Mouse (Mus musculus) hindbrain, embryonic 16.5 days (tissue): ENCODE measurements around the gene Psenen. TPM values are rescaled to one million over a fixed set of nuclear protein-coding genes. Genes with fewer than 3 reads are reported as not detected.

Source experiments
- ATAC-seq: fragments of 200-750 bp; cut with Nextera tagmentation; 2 replicates; pipeline ENCODE4 v1.8.0; 2017; ENCODE audit warnings: moderate TSS enrichment, moderate library complexity
- H3K27ac ChIP-seq: fragments of 300-500 bp; sonication (generic); 2 replicates; pipeline ENCODE4 v1.5.1; 2014; ENCODE audit warnings: low read depth, mild to moderate bottlenecking, control low read depth, low read length, moderate library complexity
- H3K27me3 ChIP-seq: fragments of 300-500 bp; sonication (generic); replicated peaks from 2 replicates; pipeline ENCODE4 v1.6.1; 2014; ENCODE audit warnings: low read length; ENCODE audit not compliant: control insufficient read depth, insufficient read depth
- H3K36me3 ChIP-seq: fragments of 300-500 bp; sonication (generic); 2 replicates; pipeline ENCODE4 v1.6.1; 2014; ENCODE audit warnings: mild to moderate bottlenecking, low read length, moderate library complexity, mixed read lengths; ENCODE audit not compliant: control insufficient read depth, insufficient read depth
- H3K4me1 ChIP-seq: fragments of 300-500 bp; sonication (generic); 2 replicates; pipeline ENCODE4 v1.6.1; 2014; ENCODE audit warnings: low read depth, low read length; ENCODE audit not compliant: control insufficient read depth, insufficient read depth
- H3K4me2 ChIP-seq: fragments of 300-500 bp; sonication (generic); 2 replicates; pipeline ENCODE4 v1.6.1; 2014; ENCODE audit warnings: mild to moderate bottlenecking, low read length, control low read depth, moderate library complexity
- H3K4me3 ChIP-seq: fragments of 300-500 bp; sonication (generic); 2 replicates; pipeline ENCODE4 v1.5.1; 2014; ENCODE audit warnings: mild to moderate bottlenecking, low read length, control low read depth, moderate library complexity
- H3K9ac ChIP-seq: fragments of 300-500 bp; sonication (generic); 2 replicates; pipeline ENCODE4 v1.6.1; 2014; ENCODE audit warnings: low read depth, mild to moderate bottlenecking, control low read depth, low read length, moderate library complexity
- H3K9me3 ChIP-seq: fragments of 300-500 bp; sonication (generic); 2 replicates; pipeline ENCODE4 v1.6.1; 2014; ENCODE audit warnings: mild to moderate bottlenecking, low read length, moderate library complexity; ENCODE audit not compliant: control insufficient read depth
- WGBS: fragments of 180-500 bp; shearing (Covaris S2); extraction: QIAGEN DNeasy Blood & Tissue Kit; methylation state at CpG from one replicate; pipeline ENCODE4 v1.1.7; 2014; 5-methylcytosine and 5-hydroxymethylcytosine counted together
- polyA plus RNA-seq: library from polyadenylated mRNA; unstranded; fragments of >200 nt; fragmentation: Nextera tagmentation; extraction: Ambion mirVana; gene quantifications from 2 replicates; pipeline ENCODE4 v1.2.1, GENCODE M21; 2015

Psenen gene
- polyA plus RNA-seq, 1 experiment from 2014 or later = 132 TPM

DNA sequence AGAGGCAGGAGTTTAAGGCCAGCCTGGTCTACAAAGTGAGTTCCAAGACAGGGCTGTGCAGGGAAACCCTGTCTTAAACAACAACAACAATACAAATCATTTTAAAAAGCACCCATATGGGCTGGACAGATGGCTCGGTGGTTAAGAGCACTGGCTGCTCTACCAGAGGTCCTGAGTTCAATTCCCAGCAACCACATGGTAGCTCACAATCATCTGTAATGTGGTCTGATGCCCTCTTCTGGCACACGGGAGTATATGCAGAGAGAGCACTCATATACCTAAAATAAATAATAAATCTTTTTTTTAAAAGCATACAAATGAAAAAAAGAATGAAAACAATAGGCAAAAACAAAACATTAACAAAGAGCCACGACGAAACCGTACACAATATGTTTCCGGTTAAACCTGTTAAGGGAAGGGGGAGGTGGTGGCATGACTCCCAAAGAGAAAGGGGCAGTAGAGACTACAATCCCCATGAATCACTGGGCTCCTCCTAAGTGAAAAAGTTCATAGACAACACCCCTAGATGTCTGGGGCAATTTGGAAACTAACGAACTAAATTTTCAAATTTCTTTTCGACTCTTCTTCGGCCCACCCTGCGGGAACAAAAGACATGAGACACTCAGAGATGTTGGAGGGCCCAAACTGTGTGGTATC is 11.9 kb downstream of the Psenen start:
- no peaks in the 10 kb centered on the region for H3K9me3 ChIP-seq
- no peaks in the 10 kb centered on the region for H3K27me3 ChIP-seq
- WGBS = 3% methylated on average over 10 of the region's 10 CpGs
- peak overlapping the region; percentile 62 for H3K9ac ChIP-seq
- H3K4me3 ChIP-seq = peak overlapping the region; percentile 55
- ATAC-seq = peak; percentile 63
- H3K27ac ChIP-seq = peak overlapping the region; percentile 89
- peaks cover 16% of the 10 kb centered on the region for H3K36me3 ChIP-seq
- peaks cover 14% of the 10 kb centered on the region for H3K4me1 ChIP-seq
- peak overlapping the region; percentile 91 for H3K4me2 ChIP-seq

DNA sequence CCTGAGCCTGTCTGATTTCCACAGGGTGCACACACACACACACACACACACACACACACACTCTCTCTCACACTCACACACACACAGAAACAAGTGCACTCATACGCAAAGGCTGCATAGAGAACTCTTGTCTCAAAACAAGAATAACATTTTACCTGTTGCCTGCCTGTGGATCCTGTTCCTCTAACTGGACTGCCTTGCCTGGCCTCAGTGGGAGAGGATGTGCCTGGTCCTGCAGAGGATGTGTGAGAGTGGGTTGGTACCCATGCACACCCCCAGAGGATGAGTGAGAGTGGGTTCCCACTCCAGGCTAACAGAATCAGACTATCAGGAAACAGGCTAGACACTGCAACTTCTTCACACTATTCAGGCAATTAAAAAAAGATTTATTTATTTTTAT is 12.8 kb downstream of the Psenen start:
- Histone ChIP-seq H3K27ac (no peak overlapping the region), H3K9me3 (no peaks in the 10 kb centered on the region), H3K4me1 (peaks cover 14% of the 10 kb centered on the region), H3K4me2 (no peak overlapping the region), H3K36me3 (peaks cover 7% of the 10 kb centered on the region), H3K9ac (no peak overlapping the region), H3K4me3 (no peak overlapping the region), H3K27me3 (no peaks in the 10 kb centered on the region)
- 100% methylated on average over 1 of the region's 1 CpGs for WGBS
- no peak for ATAC-seq

DNA sequence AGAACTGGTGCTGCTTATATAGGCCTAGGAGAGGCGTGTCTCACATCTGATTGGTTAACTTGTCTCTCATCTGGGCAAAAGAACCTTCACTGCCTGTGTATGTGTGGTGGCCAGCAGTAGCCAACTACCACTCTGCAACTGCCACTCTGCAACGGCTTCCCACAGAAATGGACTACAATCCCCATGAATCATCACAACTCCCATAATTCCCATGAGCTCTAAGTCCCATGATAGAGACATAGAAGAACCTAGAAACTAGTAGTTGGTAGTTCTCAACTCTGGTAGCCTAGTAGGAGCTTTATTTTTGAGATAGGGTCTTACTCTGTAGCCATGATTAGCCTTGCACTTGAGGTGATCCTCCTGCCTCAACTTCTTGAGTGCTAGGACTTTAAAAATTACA is 13.5 kb downstream of the Psenen start:
- no peak for ATAC-seq
- 76% methylated on average over 1 of the region's 2 CpGs for WGBS
- H3K4me1 ChIP-seq = peaks cover 14% of the 10 kb centered on the region
- no peak overlapping the region for H3K27ac ChIP-seq
- H3K4me3 ChIP-seq = no peak overlapping the region
- H3K4me2 ChIP-seq = no peak overlapping the region
- no peaks in the 10 kb centered on the region for H3K27me3 ChIP-seq
- no peaks in the 10 kb centered on the region; the same call in 1 of the 2 replicates for H3K36me3 ChIP-seq
- no peak overlapping the region for H3K9ac ChIP-seq
- no peaks in the 10 kb centered on the region for H3K9me3 ChIP-seq

DNA sequence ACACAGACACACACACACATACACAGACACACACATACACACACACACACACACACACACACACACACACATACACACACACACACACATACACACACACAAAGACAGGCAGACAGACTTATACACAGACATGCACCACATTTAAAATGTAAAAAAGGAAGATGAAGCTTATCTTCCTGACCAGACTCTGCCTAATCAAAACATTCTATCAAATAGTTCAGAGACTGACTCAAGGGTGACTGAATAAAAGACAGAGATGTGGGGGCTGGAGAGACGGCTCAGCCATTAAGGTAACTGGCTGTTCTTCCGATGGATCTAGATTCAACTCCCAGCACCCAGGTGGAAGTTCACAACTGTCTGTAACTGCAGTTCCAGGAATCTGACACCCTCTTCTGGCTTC is 19.1 kb downstream of the Psenen start:
- H3K4me2 ChIP-seq = no peak overlapping the region
- no peaks in the 10 kb centered on the region for H3K9me3 ChIP-seq
- peaks cover 6% of the 10 kb centered on the region for H3K36me3 ChIP-seq
- no peak overlapping the region for H3K9ac ChIP-seq
- 91% methylated on average over 2 of the region's 2 CpGs for WGBS
- H3K4me1 ChIP-seq = no peaks in the 10 kb centered on the region
- H3K4me3 ChIP-seq = no peak overlapping the region
- H3K27me3 ChIP-seq = no peaks in the 10 kb centered on the region
- ATAC-seq = no peak
- H3K27ac ChIP-seq = no peak overlapping the region

DNA sequence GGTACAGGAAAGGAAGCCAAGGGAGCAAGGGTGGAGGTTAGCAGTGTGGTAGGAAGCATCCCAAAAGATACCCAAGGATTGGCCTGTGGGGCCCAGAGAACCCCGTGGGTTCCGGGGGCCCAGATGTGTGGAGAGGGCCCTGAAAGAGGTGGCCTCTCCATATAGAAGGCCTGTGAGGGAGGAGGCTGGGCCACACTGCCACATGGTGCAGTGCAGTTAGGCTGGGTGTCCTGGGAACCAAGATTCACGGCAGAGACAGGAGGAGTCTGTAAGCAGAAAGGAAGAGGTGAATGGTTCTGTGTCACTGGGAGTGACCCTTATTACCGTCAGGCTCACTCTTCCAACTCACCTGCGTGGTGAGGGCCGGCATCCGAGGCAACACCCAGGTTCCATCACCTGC is 22.9 kb downstream of the Psenen start:
- no peaks in the 10 kb centered on the region for H3K27me3 ChIP-seq
- H3K4me1 ChIP-seq = peaks cover 5% of the 10 kb centered on the region
- H3K9ac ChIP-seq = no peak overlapping the region
- H3K4me3 ChIP-seq = no peak overlapping the region
- no peak for ATAC-seq
- no peak overlapping the region for H3K27ac ChIP-seq
- no peak overlapping the region for H3K4me2 ChIP-seq
- no peaks in the 10 kb centered on the region for H3K9me3 ChIP-seq
- H3K36me3 ChIP-seq = peaks cover 6% of the 10 kb centered on the region
- WGBS = 90% methylated on average over 7 of the region's 7 CpGs

DNA sequence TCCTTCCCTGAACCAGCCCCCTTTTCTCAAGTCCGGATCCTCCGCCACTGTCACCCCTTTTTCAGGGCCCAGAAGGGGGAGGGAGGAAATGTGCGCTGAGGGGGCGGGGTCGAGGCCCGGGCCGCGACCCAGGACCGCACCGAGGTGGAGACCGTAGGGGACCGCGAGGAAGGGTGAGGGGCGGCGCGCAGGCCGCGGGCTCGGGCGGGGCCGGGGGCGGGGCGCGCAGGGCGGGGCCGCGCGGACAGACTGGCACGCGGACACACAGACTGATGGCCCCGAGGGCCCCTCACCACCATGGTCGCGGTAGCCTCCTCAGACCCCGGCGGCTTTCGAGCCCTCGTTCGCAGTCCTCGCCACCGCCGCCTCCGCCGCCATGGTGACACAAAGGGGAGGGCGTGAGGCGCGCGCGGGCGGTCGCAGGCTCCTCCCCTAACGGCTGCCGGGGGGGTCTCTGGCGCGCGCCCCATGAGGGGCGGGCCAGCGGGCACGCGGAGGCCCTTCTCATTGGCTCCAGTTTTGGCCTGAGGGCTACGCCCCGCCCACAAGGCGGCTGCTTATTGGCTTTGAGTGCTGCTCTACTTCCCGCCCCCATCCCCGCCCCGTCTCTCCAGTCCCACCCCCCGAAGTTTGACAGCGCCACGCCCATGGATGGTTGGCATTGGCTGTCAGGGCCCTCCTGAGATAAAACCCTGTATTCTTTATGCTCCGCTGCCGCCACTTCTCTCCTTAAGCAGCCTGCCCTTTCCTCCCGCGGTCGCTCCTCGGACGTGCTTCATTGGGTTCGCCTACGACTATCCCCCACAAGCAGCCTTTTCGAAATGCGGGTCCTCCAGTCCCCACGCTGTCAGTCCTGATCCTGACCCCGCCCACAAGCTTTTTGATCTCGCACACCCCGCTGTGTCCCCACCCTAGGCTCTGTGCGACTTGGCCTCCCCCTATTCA is 28.5 kb downstream of the Psenen start, which contains the start of gene Arhgap33:
Gene Arhgap33, minus strand, starts transcription at position 428 of the 945 bp plus-strand sequence.
- peak; percentile 93 for ATAC-seq
- peak within 1 kb of the TSS; percentile 79 for H3K4me3 ChIP-seq
- H3K9ac ChIP-seq = peak within 1 kb of the TSS; percentile 94
- H3K9me3 ChIP-seq = no peaks in the 10 kb centered on the region
- peaks cover 32% of the 10 kb centered on the region for H3K4me1 ChIP-seq
- peak within 1 kb of the TSS; percentile 95 for H3K27ac ChIP-seq
- H3K4me2 ChIP-seq = peak within 1 kb of the TSS; percentile 88
- WGBS = under 1% methylated on average over 43 of the region's 84 CpGs
- H3K36me3 ChIP-seq = peaks cover 11% of the 10 kb centered on the region
- H3K27me3 ChIP-seq = no peaks in the 10 kb centered on the region

DNA sequence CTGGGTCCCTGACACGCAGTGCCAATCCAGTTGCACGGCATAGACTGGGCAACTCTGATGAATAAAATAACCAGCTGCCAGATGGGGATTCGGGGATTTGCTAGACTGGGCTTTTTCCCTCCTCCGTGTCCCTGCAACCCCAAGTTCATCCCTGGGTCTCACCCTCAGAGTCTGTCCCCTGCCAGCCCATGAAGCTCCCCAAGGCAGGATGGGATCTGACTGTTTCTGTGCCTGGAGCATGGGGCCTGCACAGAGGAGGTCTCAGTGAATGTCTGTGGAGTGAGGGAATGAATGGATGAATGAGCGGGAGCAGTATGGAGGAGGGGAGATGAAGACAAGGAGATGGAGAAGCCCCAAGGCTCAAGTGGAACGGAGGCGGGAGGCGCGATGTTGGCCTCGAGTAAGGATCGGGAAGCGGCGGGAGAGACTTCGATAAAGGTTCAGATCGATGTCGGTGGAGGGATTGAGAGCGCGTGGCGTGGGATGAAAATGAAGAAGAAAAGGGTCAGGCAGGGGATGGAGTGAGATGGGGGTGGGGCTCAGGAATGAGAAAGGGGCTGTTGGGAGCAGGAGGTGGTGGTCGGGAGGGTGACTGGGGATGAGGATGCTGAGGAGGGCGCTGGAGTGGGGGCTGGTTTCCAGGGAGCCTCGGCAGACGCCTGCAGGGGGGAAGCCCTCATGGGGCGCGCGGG is 29.3 kb downstream of the Psenen start:
- Histone ChIP-seq H3K4me2 (peak overlapping the region; percentile 88), H3K4me1 (peaks cover 32% of the 10 kb centered on the region), H3K27ac (peak overlapping the region; percentile 95), H3K27me3 (no peaks in the 10 kb centered on the region), H3K36me3 (peaks cover 14% of the 10 kb centered on the region), H3K9me3 (no peaks in the 10 kb centered on the region), H3K9ac (peak overlapping the region; percentile 94), H3K4me3 (peak overlapping the region; percentile 79)
- WGBS = 1% methylated on average over 23 of the region's 26 CpGs
- ATAC-seq = peak; percentile 35

DNA sequence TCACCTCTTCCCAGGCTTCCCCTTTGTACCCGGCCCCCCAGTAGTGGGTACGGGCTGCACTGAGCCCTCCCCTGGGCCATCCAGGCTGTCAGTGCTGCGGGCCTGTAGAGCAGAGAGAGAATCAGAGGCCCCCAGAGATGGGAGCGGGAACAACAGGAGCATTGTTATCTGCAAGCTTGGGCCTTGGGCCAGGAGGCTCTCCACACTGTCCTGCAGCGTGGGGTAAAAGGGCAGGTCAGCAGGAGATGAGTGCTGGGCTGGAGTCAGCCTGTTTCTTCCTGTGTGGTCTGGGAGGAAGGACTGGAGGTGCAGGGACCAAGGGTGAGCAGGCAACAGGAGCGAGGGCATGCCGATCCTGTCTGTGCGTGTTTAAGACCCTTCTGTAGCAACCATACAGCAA is 30.5 kb downstream of the Psenen start:
- Histone ChIP-seq H3K4me3 (peak overlapping the region; percentile 79), H3K36me3 (peaks cover 24% of the 10 kb centered on the region), H3K27me3 (no peaks in the 10 kb centered on the region), H3K4me2 (peak overlapping the region; percentile 88), H3K9me3 (no peaks in the 10 kb centered on the region), H3K27ac (peak overlapping the region; percentile 51; the same call in 1 of the 2 replicates), H3K9ac (peak overlapping the region; percentile 94), H3K4me1 (peaks cover 32% of the 10 kb centered on the region)
- WGBS = 6% methylated on average over 8 of the region's 8 CpGs
- ATAC-seq = peak; percentile 5
